Mouse (Mus musculus): Measurements from ENCODE around the gene Pkdrej.
"Not testable (repeated sequence)": the region's sequence is repeated elsewhere in the genome, so short reads cannot be mapped to it uniquely, and the experiment has no call there.

The Pkdrej gene

DNA sequence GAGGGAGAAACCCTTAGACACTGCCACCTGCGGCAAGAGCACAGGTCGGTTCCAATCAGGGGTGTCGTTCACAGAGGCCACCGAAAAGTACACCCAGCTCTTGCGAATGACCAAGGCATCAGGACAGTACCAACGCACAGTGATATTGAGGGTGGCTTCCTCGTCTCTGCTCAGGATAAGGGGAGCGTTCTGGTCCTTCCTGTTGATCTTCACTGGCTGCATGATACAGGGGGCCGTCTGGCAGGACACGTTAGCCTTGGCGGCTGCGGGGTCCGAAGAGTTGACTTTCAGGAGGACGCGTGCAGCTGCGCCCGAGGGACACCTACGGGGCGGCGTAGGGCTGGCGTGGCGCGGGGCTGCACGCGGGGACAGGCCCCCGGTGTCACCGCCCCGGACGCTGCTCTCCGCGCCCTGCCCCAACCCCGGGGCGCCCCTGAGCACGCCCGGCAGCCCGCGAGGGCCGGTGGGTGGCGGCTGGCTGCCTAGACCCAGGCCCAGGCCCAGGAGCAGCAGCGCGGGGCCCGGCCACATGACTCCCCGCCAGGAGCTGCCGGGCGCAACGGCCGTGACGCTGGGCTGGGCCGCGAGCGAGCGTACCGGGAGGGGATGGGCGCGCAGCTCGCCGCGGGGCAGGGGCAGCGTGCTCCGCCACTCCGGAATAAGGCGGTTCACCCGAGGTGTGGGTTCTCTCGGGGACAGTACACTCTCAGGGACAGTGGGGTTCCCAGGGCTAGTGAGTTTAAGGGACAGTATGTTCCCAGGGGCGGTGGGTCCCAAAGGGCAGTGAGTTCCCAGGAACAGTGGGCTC lies at the start of gene Pkdrej:
TSS of gene Pkdrej (minus strand) at position 532 of the 808 bp plus-strand sequence.
- DNase-seq (ENCODE audit: low spot score), result no peak

DNA sequence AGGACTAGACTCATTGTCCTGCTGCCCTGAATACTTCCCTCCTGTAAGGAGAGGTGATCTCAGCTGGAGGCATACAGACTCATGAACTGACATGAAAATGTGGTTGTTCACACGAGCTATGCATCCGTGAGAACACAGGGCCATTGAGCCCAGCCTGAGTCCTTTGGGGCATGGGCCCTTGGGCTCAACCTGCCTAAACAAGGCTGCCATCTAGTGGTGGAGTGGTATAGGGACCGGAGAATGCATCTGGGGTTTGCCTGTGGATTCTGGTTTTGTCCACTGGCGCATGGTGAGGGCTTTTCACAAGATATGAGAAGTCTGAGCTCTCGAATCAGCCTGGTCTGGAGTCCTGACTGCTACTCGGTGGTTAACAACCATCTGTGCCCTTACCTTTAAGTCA lies 46.2 kb upstream of the Pkdrej start:
- peak; percentile 72 for DNase-seq (ENCODE audit: low spot score)

- not testable (repeated sequence) for DNase-seq (ENCODE audit: low spot score)
Observed at GRCm38 (mm10) chr15:85865913-85866312, 44.4 kb upstream of the Pkdrej start.

DNA sequence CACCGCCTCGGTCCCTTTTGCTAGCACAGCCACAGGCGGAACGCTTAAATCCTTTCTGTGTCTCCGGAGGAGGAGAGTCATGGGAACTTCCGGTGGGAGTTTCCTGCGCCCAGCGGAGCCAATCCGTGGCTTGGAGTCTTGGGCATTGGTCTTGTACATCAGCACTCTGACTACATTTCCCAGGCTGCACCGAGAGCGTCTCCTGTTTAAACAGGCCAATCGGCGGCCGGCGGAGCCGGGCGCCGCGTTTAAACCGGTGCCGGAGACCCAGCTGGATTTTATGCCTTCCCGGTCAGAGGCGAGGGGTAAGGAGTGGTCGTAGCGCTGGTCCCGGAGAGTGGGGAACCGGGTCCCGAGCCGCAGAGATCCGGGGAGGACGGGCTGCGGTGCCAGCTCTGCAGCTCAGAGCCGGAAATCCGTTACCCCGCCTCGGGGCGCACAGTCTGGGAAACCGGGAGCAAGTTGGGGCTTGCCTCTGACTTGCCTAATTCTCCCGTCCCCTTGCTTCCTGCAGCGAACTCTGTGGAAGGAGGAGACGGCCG lies 38.0 kb upstream of the Pkdrej start, which contains the start of gene Gtse1:
TSS of gene Gtse1 (plus strand) at position 256 of the 542 bp plus-strand sequence.
- DNase-seq (ENCODE audit: low spot score), result peak; percentile 94

DNA sequence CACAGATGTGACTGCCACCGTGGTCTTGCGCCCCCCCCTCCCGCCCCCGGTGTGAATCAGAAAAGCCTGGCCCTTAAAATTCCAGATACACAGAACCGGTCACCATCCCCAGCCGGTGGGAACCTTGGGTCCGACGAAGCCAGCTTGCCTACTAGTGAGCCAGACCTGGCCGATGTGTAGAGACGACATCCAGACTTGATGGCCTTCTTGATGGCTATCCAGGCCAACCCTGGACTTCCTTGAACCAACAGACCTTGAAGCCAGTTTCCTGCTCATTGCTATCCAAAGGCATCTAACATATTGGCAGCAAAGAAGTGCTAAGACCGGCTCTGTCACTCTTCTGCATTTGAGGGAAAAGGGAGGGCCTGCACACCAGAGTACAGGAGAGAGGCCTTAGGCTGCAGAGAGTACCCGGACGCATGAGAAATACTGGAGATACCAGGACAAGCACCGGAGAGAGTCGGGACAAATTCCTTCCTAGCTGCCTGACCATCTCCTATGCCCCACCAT lies 37.5 kb upstream of the Pkdrej start:
- no peak for DNase-seq (ENCODE audit: low spot score)

DNA sequence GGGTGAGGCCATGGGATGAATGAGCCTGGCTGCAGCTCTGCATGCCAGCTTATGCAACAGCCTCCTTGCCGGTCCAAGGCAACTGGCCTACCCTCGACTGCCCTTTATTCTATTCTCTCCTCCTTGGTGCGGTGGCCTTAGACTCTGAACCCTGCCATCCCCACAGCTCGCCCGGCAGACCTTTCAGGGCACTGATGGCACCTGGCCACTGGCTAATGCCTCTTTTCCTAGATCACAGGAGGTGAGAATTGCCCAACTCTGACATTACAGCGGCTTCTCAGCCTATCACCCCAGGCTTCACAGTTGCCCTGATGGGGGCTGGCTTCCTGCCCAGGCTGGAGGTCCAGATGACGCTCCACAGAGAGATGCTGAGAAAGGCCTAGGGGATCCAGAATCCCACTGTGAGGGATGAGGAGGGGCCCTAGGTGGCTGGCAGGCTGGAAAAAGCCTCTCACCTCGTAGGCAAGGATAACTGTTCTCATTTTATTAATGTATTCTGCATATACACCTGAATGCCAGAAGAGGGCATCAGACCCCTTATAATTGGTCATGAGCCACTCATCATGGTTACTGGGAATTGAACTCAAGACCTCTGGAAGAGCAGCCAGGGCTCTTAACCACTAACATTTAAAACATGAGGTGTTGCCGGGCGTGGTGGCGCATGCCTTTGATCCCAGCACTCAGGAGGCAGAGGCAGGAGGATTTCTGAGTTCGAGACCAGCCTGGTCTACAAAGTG lies 30.3 kb upstream of the Pkdrej start:
- DNase-seq (ENCODE audit: low spot score), result no peak

- DNase-seq (ENCODE audit: low spot score), result no peak
Observed at GRCm38 (mm10) chr15:85845071-85845470, 23.5 kb upstream of the Pkdrej start.

GRCm38 (mm10) chr15:85841796-85842360 lies 20.3 kb upstream of the Pkdrej start:
- DNase-seq (ENCODE audit: low spot score), result no peak

DNA sequence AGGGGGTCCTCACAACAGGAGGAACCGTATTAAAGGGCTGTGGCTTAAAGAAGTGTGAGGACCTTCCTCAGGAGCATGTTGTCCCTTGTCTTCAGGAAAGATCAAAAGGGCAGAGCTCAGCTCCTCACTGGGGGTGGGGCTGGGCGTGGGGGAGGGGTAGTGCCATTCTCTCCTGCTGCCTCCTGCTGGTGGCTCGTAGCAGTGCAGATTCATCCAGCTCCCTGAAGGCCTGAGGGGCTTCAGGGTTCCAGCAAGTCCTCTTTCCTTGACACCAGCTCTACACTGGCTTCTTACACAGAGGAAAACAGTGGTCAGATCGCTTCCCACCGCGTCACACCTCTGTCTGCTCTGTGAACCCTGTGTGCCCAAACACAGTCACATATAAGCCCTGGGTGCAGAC lies 19.4 kb upstream of the Pkdrej start:
- peak; percentile 5 for DNase-seq (ENCODE audit: low spot score)

GRCm38 (mm10) chr15:85836887-85837286 lies 15.4 kb upstream of the Pkdrej start:
- DNase-seq (ENCODE audit: low spot score), result no peak

DNA sequence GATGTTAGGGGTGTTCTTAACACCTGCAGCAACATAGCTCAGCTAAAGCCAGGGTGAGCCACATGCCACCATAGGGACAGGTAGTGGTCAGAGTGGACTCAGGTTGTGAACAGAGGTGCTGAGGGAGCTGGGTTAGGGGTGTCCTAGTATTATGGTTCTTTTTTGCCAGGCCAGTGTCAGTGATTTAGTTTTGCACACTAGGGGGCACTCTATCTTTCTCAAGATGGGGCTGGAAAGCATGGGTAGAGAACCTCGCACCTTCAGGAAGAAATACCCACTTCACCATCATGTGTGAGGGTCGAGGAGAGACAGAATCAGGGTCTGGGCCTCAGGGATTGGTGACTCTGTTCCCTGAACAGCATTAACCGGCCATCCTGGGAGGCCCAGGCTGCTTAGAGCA lies 13.8 kb upstream of the Pkdrej start:
- DNase-seq (ENCODE audit: low spot score), result no peak

- DNase-seq (ENCODE audit: low spot score), result no peak
Observed at GRCm38 (mm10) chr15:85832599-85832998, 11.1 kb upstream of the Pkdrej start.

DNA sequence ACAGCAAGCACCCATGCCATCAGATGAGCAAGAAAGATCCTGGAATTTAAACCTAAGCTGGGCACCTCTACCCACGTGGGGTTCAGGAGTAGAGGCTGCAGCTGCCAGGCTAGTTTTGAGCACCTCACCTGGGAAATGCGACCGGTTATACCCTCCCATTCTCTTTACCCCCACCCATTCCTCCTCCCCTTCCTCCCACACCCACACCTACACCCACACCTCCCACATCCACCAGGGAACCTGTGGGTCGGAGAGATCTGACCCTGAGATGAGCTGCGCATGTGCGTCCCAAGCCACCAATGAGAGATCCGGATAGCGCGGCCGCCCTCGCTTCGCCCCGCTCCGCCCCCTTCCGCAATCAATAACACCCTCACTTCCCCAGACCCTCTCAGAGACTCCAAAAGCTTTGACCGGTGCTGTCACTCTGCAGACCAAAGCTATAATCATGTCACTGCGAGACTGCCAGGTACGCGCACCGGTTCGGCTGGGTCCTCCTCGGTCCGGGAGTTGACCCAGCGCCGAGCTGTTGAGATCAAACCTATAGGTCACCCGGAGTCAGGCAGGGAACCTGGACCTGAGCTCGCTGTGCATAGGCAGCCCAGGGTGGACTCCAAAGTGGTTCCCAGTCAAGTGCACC lies 10.5 kb upstream of the Pkdrej start, which contains the start of gene Ttc38:
TSS of gene Ttc38 (plus strand) at position 353 of the 637 bp plus-strand sequence.
- DNase-seq (ENCODE audit: low spot score), result peak; percentile 74

- DNase-seq (ENCODE audit: low spot score), result no peak
Observed at GRCm38 (mm10) chr15:85829470-85829869, 7.9 kb upstream of the Pkdrej start.

GRCm38 (mm10) chr15:85828071-85828470 lies 6.5 kb upstream of the Pkdrej start:
- no peak for DNase-seq (ENCODE audit: low spot score)

- no peak for DNase-seq (ENCODE audit: low spot score)
Observed at GRCm38 (mm10) chr15:85826676-85827075, 5.1 kb upstream of the Pkdrej start.

GRCm38 (mm10) chr15:85822011-85822359 lies 451 bp upstream of the Pkdrej start:
- no peak for DNase-seq (ENCODE audit: low spot score)

DNA sequence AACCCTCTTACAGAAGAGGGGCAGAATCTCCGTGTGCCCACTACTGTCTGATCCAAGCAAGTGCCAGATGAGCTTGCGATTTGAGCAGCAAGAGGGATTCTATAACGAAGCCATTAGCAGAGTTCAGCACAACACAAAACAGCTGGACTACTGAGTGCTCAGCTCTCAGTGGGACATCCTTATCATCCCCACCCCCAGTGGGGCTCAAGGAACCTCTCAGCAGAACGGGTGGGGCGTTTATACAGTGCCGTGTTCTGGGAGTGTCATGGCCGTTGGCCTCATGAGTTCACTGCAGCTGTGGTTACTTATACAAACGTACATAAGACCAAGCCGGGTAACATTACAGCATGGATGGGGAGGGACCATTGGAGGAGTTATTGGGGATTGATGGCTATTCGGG lies 8.1 kb downstream of the Pkdrej start:
- DNase-seq (ENCODE audit: low spot score), result no peak

GRCm38 (mm10) chr15:85811535-85812277 lies 9.8 kb downstream of the Pkdrej start, which contains the start of gene Cdpf1:
Gene Cdpf1 (minus strand): TSS chr15:85811697.
- peak; percentile 98 for DNase-seq (ENCODE audit: low spot score)

- peak; percentile 72 for DNase-seq (ENCODE audit: low spot score)
Observed at GRCm38 (mm10) chr15:85810806-85811521, 10.6 kb downstream of the Pkdrej start.

DNA sequence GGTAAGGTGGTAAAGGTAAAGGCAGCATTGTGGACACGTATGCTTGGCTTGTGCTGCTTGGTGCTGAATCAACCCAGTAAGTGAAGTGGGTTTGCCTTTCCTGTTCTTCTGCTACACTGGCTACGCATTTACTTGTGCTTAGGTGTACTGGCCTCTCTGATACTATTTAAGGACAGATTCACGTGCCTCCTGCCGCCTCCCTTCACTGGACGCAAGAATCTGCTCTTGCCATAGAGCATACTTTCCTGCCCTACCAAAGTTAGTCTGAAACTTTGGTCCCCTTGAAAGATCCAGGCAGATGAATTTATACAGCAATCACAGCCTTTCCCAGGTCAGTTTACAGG lies 11.1 kb downstream of the Pkdrej start:
- no peak for DNase-seq (ENCODE audit: low spot score)
